30 mouse cellular contexts compared by ENCODE assay signal in the genomic region with DNA sequence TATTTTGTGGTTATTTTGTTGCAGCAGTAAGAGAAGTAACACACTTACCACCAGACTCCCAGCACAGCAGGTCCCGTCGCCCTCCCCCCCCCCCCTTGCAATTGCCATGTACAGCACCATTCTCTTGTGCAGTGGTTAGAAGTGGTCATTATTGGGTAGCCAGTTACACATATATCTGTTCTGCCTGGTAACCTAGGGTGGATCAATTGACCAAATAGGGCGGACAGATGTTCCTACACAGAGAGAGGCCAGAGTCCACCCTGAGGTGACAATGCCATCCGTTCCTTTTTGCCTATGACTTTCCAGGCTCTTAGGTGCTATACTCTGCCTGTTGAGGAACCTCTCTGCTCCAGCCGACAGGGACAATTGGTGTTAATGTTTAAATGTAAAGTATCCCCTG. TPM values are rescaled to one million over a fixed set of nuclear protein-coding genes. Genes with fewer than 3 reads are reported as not detected.
"Had no signal": no experiment of that assay in that cellular context is flagged by ENCODE, and none has a peak within 500 bp of the region (broad histone marks: within the 10 kb centered on the region; RNA-seq: fewer than 3 reads in every experiment).

No protein-coding gene starts in this region.

- ATAC-seq: hindbrain, postnatal 0 days; intestine, embryonic 16.5 days had no signal

- H3K4me3 ChIP-seq: gastrocnemius, adult 2 months; heart, embryonic 10.5 days; heart, embryonic 12.5 days; hindbrain, embryonic 10.5 days; hindbrain, embryonic 13.5 days; hindbrain, embryonic 15.5 days; kidney, embryonic 15.5 days; layer of hippocampus, adult 2 months; limb, embryonic 13.5 days; limb, embryonic 15.5 days had no signal

- H3K27ac ChIP-seq: gastrocnemius, adult 2 months; heart, embryonic 10.5 days; hindbrain, embryonic 10.5 days; hindbrain, embryonic 13.5 days; hindbrain, embryonic 15.5 days; hindbrain, postnatal 0 days; kidney, embryonic 15.5 days; kidney, postnatal 0 days; layer of hippocampus, adult 2 months; limb, embryonic 13.5 days; limb, embryonic 15.5 days had no signal

- H3K27me3 ChIP-seq: heart, embryonic 12.5 days; hindbrain, embryonic 13.5 days; hindbrain, embryonic 15.5 days; kidney, embryonic 15.5 days; limb, embryonic 13.5 days; limb, embryonic 15.5 days had no signal

- H3K4me2 ChIP-seq: heart, embryonic 12.5 days; hindbrain, embryonic 13.5 days; hindbrain, embryonic 15.5 days; kidney, embryonic 15.5 days; limb, embryonic 13.5 days; limb, embryonic 15.5 days had no signal

- H3K36me3 ChIP-seq: heart, embryonic 10.5 days; heart, embryonic 12.5 days; hindbrain, embryonic 10.5 days; hindbrain, embryonic 13.5 days; hindbrain, embryonic 15.5 days; kidney, embryonic 15.5 days; limb, embryonic 13.5 days; limb, embryonic 15.5 days had no signal

- H3K9ac ChIP-seq: heart, embryonic 12.5 days; hindbrain, embryonic 13.5 days; hindbrain, embryonic 15.5 days; kidney, embryonic 15.5 days; limb, embryonic 13.5 days; limb, embryonic 15.5 days had no signal

- DNase-seq: gastrocnemius, adult 2 months; gastrocnemius, postnatal 10 days; gastrocnemius, postnatal 25 days; heart, adult 18-20 months; heart, postnatal 10 days; heart, postnatal 4 days; kidney, adult 11 months; kidney, adult 2 months; kidney, adult 9 months; kidney, postnatal 14 days; kidney, postnatal 36 days; left cerebral cortex, postnatal 4 days had no signal

- H3K9me3 ChIP-seq: heart, embryonic 10.5 days; hindbrain, embryonic 10.5 days; hindbrain, embryonic 13.5 days; hindbrain, embryonic 15.5 days; kidney, embryonic 15.5 days; limb, embryonic 15.5 days had no signal

RNA-seq across cellular contexts. Expression of gene 4933407L21Rik, which starts 3.1 kb away (rescaled TPM):
- total RNA-seq: gastrocnemius, postnatal 10 days; gastrocnemius, postnatal 25 days; granulocyte monocyte progenitor cell, adult 5-6 weeks; heart, adult 18-20 months; heart, adult 8-10 months; heart, postnatal 25 days; heart, postnatal 4 days had no signal
- polyA plus RNA-seq: heart, embryonic 10.5 days; heart, embryonic 12.5 days had no signal

RNA-seq across cellular contexts. Expression of gene Gpr55, which starts 35.6 kb away (rescaled TPM):
- total RNA-seq: gastrocnemius, adult 2 months; gastrocnemius, postnatal 10 days; gastrocnemius, postnatal 25 days; gastrocnemius, postnatal 4 days; granulocyte monocyte progenitor cell, adult 5-6 weeks; heart, postnatal 10 days; heart, postnatal 25 days; heart, postnatal 4 days; layer of hippocampus, adult 2 months had no signal
- polyA plus RNA-seq: heart, embryonic 10.5 days; hindbrain, embryonic 10.5 days; intestine, embryonic 14.5 days; kidney, adult 2 months; limb, embryonic 11.5 days had no signal
